Mouse (Mus musculus): Measurements from ENCODE around the gene Dyx1c1. TPM values are rescaled to one million over a fixed set of nuclear protein-coding genes. Genes with fewer than 3 reads are reported as not detected.

Dyx1c1 gene
- polyA plus RNA-seq, 1 experiment from 2014 or later = 2.4 TPM

DNA sequence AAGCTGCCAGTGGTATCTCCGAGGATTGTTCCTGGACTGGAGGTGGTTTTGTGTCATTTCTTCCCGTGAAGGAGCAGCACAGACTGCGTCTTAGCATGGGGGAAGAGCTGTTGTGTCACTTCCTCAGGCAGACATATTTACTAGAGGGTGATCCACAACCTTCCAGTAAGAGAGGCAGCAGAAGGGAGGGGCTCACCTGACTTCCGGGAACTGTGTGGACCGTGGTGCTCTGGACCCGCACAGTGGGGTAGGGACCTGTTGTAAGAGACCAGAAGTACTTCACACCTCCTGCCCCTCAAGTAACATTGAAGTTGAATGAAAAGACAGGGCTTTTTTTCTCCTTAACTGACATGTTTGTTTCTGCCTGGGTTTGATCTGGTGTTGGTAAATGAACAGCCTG is 46.5 kb downstream of the Dyx1c1 start:
- Histone ChIP-seq H3K27me3 (no peaks in the 10 kb centered on the region), H3K4me3 (no peak overlapping the region), H3K9ac (no peak overlapping the region), H3K4me1 (replicated peaks) (no peaks in the 10 kb centered on the region), H3K27ac (replicated peaks) (no peak overlapping the region), H3K4me2 (no peak overlapping the region), H3K36me3 (peaks cover 71% of the 10 kb centered on the region), H3K9me3 (no peaks in the 10 kb centered on the region)
- no peak for ATAC-seq (ENCODE audit: low read depth)
- WGBS = 81% methylated on average over 6 of the region's 6 CpGs

GRCm38 (mm10) chr9:73006175-73006574 is 47.6 kb downstream of the Dyx1c1 start:
- Histone ChIP-seq H3K4me1 (replicated peaks) (no peaks in the 10 kb centered on the region), H3K9me3 (no peaks in the 10 kb centered on the region), H3K36me3 (peaks cover 72% of the 10 kb centered on the region), H3K27ac (replicated peaks) (no peak overlapping the region), H3K4me3 (no peak overlapping the region), H3K9ac (no peak overlapping the region), H3K27me3 (no peaks in the 10 kb centered on the region), H3K4me2 (no peak overlapping the region)
- ATAC-seq (ENCODE audit: low read depth) = no peak
- WGBS = 94% methylated on average over 3 of the region's 3 CpGs

- no peaks in the 10 kb centered on the region for H3K9me3 ChIP-seq
- H3K27me3 ChIP-seq = no peaks in the 10 kb centered on the region
- H3K36me3 ChIP-seq = peaks cover 81% of the 10 kb centered on the region
- no peak overlapping the region for H3K4me2 ChIP-seq
- no peak for ATAC-seq (ENCODE audit: low read depth)
- H3K27ac ChIP-seq (replicated peaks) = no peak overlapping the region
- WGBS = 75% methylated on average over 3 of the region's 3 CpGs
- no peak overlapping the region for H3K4me3 ChIP-seq
- no peaks in the 10 kb centered on the region for H3K4me1 ChIP-seq (replicated peaks)
- no peak overlapping the region for H3K9ac ChIP-seq
Observed at GRCm38 (mm10) chr9:73008384-73008783, 49.8 kb downstream of the Dyx1c1 start.

GRCm38 (mm10) chr9:73012629-73013028 is 54.0 kb downstream of the Dyx1c1 start:
- Histone ChIP-seq H3K4me2 (no peak overlapping the region), H3K4me3 (no peak overlapping the region), H3K4me1 (replicated peaks) (no peaks in the 10 kb centered on the region), H3K9me3 (no peaks in the 10 kb centered on the region), H3K9ac (no peak overlapping the region), H3K27ac (replicated peaks) (no peak overlapping the region), H3K27me3 (no peaks in the 10 kb centered on the region), H3K36me3 (peaks cover 88% of the 10 kb centered on the region)
- ATAC-seq (ENCODE audit: low read depth) = no peak
- 94% methylated on average over 4 of the region's 4 CpGs for WGBS

DNA sequence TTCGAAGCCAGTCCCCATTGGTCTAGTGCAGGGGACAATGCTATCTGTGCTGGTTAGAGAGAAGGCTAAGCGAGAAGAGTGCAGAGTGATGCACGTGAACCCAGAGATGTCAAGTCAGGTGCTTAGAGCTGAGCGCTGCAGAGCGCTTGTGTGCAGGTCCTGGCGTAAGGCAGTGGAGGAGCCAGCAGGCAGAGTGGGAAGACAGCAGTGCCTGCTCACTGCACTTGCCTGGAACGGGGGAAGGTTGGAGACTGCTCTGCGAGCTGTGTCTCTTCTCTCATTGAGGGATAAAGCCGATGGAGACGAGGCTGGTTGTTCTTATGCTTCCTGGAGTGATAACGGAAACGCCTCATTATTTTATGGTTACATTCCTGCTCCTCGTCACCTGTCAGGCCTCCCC is 56.1 kb downstream of the Dyx1c1 start:
- Histone ChIP-seq H3K4me1 (replicated peaks) (no peaks in the 10 kb centered on the region), H3K36me3 (peaks cover 96% of the 10 kb centered on the region), H3K27ac (replicated peaks) (no peak overlapping the region), H3K27me3 (no peaks in the 10 kb centered on the region), H3K9ac (no peak overlapping the region), H3K9me3 (no peaks in the 10 kb centered on the region), H3K4me3 (no peak overlapping the region), H3K4me2 (no peak overlapping the region)
- no peak for ATAC-seq (ENCODE audit: low read depth)
- WGBS = 93% methylated on average over 13 of the region's 13 CpGs

- WGBS = 92% methylated on average over 10 of the region's 10 CpGs
- Histone ChIP-seq H3K27me3 (no peaks in the 10 kb centered on the region), H3K4me3 (no peak overlapping the region), H3K4me2 (no peak overlapping the region), H3K9me3 (no peaks in the 10 kb centered on the region), H3K36me3 (peaks cover 81% of the 10 kb centered on the region), H3K9ac (no peak overlapping the region), H3K4me1 (replicated peaks) (no peaks in the 10 kb centered on the region), H3K27ac (replicated peaks) (no peak overlapping the region)
- ATAC-seq (ENCODE audit: low read depth) = no peak
Observed at GRCm38 (mm10) chr9:73019841-73020240, 61.3 kb downstream of the Dyx1c1 start.

GRCm38 (mm10) chr9:73020566-73021097 is 62.0 kb downstream of the Dyx1c1 start:
- H3K27me3 ChIP-seq = no peaks in the 10 kb centered on the region
- peaks cover 73% of the 10 kb centered on the region for H3K36me3 ChIP-seq
- no peak overlapping the region for H3K9ac ChIP-seq
- H3K4me3 ChIP-seq = no peak overlapping the region
- H3K4me2 ChIP-seq = no peak overlapping the region
- no peaks in the 10 kb centered on the region for H3K9me3 ChIP-seq
- ATAC-seq (ENCODE audit: low read depth) = no peak
- H3K4me1 ChIP-seq (replicated peaks) = no peaks in the 10 kb centered on the region
- WGBS = 89% methylated on average over 5 of the region's 5 CpGs
- no peak overlapping the region for H3K27ac ChIP-seq (replicated peaks)

Small RNA genes within 50 kb of the gene (microRNA-seq; reads per million reads assigned to microRNA genes)
- gene Gm27353 = not detected

Other genes starting within 250 kb of the Dyx1c1 start
- gene Prtg, start 151.9 kb upstream of the Dyx1c1 start, polyA plus RNA-seq (2015; fragmentation: Nextera tagmentation; extraction: Ambion mirVana) = 0.51 and 0.52 TPM in 2 replicates
- 12.4 and 13.5 TPM in 2 replicates for gene Pygo1, start 33.1 kb upstream of the Dyx1c1 start, polyA plus RNA-seq (2015; fragmentation: Nextera tagmentation; extraction: Ambion mirVana)
- not detected in 2 replicates for gene Gm44503, start 67 bp downstream of the Dyx1c1 start, polyA plus RNA-seq (2015; fragmentation: Nextera tagmentation; extraction: Ambion mirVana)
- gene Ccpg1os, start 26.6 kb downstream of the Dyx1c1 start, polyA plus RNA-seq (2015; fragmentation: Nextera tagmentation; extraction: Ambion mirVana) = 25.9 and 28.5 TPM in 2 replicates
- 44.5 and 45.9 TPM in 2 replicates for gene Ccpg1, start 26.6 kb downstream of the Dyx1c1 start, polyA plus RNA-seq (2015; fragmentation: Nextera tagmentation; extraction: Ambion mirVana)
- gene Pigb, start 81.6 kb downstream of the Dyx1c1 start, polyA plus RNA-seq (2015; fragmentation: Nextera tagmentation; extraction: Ambion mirVana) = 11.3 and 13.3 TPM in 2 replicates
- 1.0 and 1.9 TPM in 2 replicates for gene Rab27a, start 86.1 kb downstream of the Dyx1c1 start, polyA plus RNA-seq (2015; fragmentation: Nextera tagmentation; extraction: Ambion mirVana)
- gene Khdc3, start 143.1 kb downstream of the Dyx1c1 start, polyA plus RNA-seq (2015; fragmentation: Nextera tagmentation; extraction: Ambion mirVana) = not detected in 2 replicates
- not detected in 2 replicates for gene Gm20509, start 143.7 kb downstream of the Dyx1c1 start, polyA plus RNA-seq (2015; fragmentation: Nextera tagmentation; extraction: Ambion mirVana)
- gene Rsl24d1, start 154.6 kb downstream of the Dyx1c1 start, polyA plus RNA-seq (2015; fragmentation: Nextera tagmentation; extraction: Ambion mirVana) = 104 and 122 TPM in 2 replicates